Mouse (Mus musculus) forebrain, embryonic 11.5 days (tissue): Measurements from ENCODE around the gene Atp6v1c2. TPM values are rescaled to one million over a fixed set of nuclear protein-coding genes. Genes with fewer than 3 reads are reported as not detected.

ENCODE experiments used
- ATAC-seq: fragments of 200-750 bp; cut with Nextera tagmentation; replicated peaks from 2 replicates; pipeline ENCODE4 v1.8.0; 2017; ENCODE audit warnings: moderate TSS enrichment; ENCODE audit not compliant: low FRiP score
- DNase-seq: peaks from one replicate; pipeline ENCODE4 v3.0.0-alpha.2; 2017; ENCODE audit warnings: low spot score
- H3K27ac ChIP-seq: fragments of 300-500 bp; sonication (generic); 2 replicates; pipeline ENCODE4 v1.5.1; 2014; ENCODE audit warnings: low read depth, low read length
- H3K27me3 ChIP-seq: fragments of 300-500 bp; sonication (generic); 2 replicates; pipeline ENCODE4 v1.6.1; 2014; ENCODE audit warnings: mild to moderate bottlenecking, low read length, mixed read lengths; ENCODE audit not compliant: control insufficient read depth, insufficient read depth
- H3K36me3 ChIP-seq: fragments of 300-500 bp; sonication (generic); 2 replicates; pipeline ENCODE4 v1.6.1; 2014; ENCODE audit warnings: mild to moderate bottlenecking, low read length, moderate library complexity, mixed read lengths; ENCODE audit not compliant: control insufficient read depth, insufficient read depth
- H3K4me1 ChIP-seq: fragments of 300-500 bp; sonication (generic); replicated peaks from 2 replicates; pipeline ENCODE4 v1.6.1; 2014; ENCODE audit warnings: low read length, mixed read lengths; ENCODE audit not compliant: control insufficient read depth, insufficient read depth
- H3K4me2 ChIP-seq: fragments of 300-500 bp; sonication (generic); 2 replicates; pipeline ENCODE4 v1.6.1; 2014; ENCODE audit warnings: low read depth, mild to moderate bottlenecking, low read length, moderate library complexity, mixed read lengths; ENCODE audit not compliant: severe bottlenecking
- H3K4me3 ChIP-seq: fragments of 300-500 bp; sonication (generic); 2 replicates; pipeline ENCODE4 v1.5.1; 2014; ENCODE audit warnings: low read depth, low read length
- H3K9ac ChIP-seq: fragments of 300-500 bp; sonication (generic); 2 replicates; pipeline ENCODE4 v1.6.1; 2014; ENCODE audit warnings: low read length
- H3K9me3 ChIP-seq: fragments of 300-500 bp; sonication (generic); 2 replicates; pipeline ENCODE4 v1.6.1; 2016; ENCODE audit warnings: low read length, mixed read lengths; ENCODE audit not compliant: control insufficient read depth
- WGBS: fragments of 180-500 bp; shearing (Covaris S2); extraction: QIAGEN DNeasy Blood & Tissue Kit; methylation state at CpG from one replicate; pipeline ENCODE4 v1.1.7; 2014; 5-methylcytosine and 5-hydroxymethylcytosine counted together
- polyA plus RNA-seq: library from polyadenylated mRNA; unstranded; fragments of >200 nt; fragmentation: Nextera tagmentation; extraction: Ambion mirVana; gene quantifications from 2 replicates; pipeline ENCODE4 v1.2.1, GENCODE M21; 2014

Gene Atp6v1c2
- 0.39 and 0.96 TPM in 2 replicates for polyA plus RNA-seq

DNA sequence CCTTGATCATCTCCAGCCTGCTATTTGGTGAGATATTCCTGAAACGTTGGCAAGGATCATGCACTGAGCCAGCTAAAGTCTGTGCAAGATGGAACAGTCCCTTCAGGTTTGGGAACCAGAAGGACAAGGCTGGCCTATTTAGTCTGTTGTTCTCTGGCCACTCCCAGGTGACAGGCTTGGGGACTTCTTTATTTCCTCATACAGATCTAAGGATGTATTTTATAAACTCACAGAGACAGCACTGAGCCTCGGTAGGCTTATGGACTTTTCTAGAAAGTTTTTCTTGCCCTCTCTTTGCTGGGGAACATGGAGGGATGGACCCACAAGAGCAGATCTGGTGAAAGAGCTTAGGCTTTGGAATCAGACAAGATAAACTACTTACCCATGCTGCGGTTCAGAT lies at the start of gene Atp6v1c2:
Gene Atp6v1c2 (minus strand): TSS at position 101 of the 400 bp plus-strand sequence.
- no peak within 1 kb of the TSS for H3K4me3 ChIP-seq
- H3K9me3 ChIP-seq = no peaks in the 10 kb centered on the region
- peaks cover 9% of the 10 kb centered on the region; the same call in 1 of the 2 replicates for H3K27me3 ChIP-seq
- no peak within 1 kb of the TSS for H3K27ac ChIP-seq
- H3K4me1 ChIP-seq = no peaks in the 10 kb centered on the region; the same call in 1 of the 2 replicates
- H3K4me2 ChIP-seq = no peak within 1 kb of the TSS
- H3K9ac ChIP-seq = no peak within 1 kb of the TSS
- DNase-seq = no peak
- WGBS = 81% methylated on average over 3 of the region's 3 CpGs
- no peak for ATAC-seq
- H3K36me3 ChIP-seq = no peaks in the 10 kb centered on the region

DNA sequence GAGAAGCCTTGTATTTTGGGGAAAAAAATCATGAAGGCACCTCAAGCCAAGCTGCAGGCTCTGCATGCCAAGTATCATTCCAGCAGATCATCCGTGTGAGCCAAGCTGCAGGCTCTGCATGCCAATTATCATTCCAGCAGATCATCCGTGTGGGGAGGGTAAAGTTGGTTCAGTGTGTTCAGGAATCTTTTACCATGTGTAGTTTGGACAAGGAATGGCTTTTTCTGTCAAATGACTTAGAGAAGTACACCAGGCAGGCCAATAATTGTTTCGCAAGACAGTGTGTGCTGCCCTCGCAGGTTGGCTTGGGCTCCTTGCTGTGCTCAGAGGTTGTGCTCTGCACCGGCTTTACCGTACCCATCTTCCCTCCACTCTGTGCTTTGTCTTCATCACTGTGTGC lies 47.4 kb upstream of the Atp6v1c2 start:
- no peak overlapping the region for H3K27ac ChIP-seq
- ATAC-seq = no peak
- peaks cover 1% of the 10 kb centered on the region for H3K36me3 ChIP-seq

DNA sequence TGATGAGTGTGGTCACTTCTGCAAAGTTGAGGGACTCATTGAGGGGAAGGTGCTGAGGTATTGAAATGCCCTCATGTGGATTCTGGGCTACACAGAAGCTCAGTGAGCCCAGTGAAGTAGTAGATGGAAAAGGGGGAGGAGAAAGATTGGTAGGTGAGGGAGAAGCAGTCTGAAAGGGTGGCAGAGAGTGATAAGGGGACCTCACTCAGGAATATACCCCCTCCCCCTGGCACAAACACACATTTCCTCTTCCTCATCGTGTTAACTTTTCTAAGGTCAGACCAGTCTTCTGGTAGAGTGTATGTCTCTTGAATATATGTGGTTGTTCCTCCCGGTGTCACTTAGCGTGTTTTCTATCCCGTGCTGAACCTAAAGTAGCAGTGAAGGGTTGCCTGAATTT lies 46.1 kb upstream of the Atp6v1c2 start:
- no peak overlapping the region for H3K9ac ChIP-seq
- H3K4me2 ChIP-seq = no peak overlapping the region
- H3K9me3 ChIP-seq = no peaks in the 10 kb centered on the region
- DNase-seq = no peak
- H3K27ac ChIP-seq = no peak overlapping the region
- ATAC-seq = no peak
- peaks cover 6% of the 10 kb centered on the region for H3K36me3 ChIP-seq
- no peaks in the 10 kb centered on the region for H3K27me3 ChIP-seq
- no peak overlapping the region for H3K4me3 ChIP-seq
- H3K4me1 ChIP-seq = no peaks in the 10 kb centered on the region
- 93% methylated on average over 4 of the region's 4 CpGs for WGBS

More for the DNA sequence above, 47.4 kb upstream of the Atp6v1c2 start:
- Histone ChIP-seq H3K4me3 (no peak overlapping the region), H3K9ac (no peak overlapping the region), H3K27me3 (no peaks in the 10 kb centered on the region), H3K4me1 (no peaks in the 10 kb centered on the region), H3K4me2 (no peak overlapping the region), H3K9me3 (no peaks in the 10 kb centered on the region)
- no peak for DNase-seq
- 97% methylated on average over 6 of the region's 6 CpGs for WGBS

DNA sequence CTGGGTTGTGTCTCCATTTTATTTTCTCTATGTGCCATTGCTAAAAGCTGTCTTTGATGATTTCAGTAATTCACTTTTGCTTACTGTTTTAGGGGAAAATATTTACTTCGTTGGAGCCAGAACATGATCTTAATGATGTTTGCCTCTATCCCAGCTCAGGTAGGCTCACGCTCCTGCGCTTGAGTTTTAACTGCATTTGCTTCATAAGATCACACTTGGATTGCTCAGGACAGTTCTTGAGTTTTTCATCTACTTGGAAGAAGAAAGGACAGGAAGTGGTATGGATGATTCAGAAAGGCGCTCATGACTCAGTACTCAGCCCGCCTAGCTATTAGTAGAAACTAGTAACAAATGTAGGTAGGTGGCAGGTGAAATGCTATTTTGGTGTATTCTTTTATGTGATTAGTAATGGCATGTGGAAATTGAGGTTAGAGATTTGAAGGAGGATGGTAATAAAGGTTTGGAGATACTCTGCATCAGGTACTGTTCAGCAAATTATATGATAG lies 44.4 kb upstream of the Atp6v1c2 start:
- WGBS = 97% methylated on average over 5 of the region's 5 CpGs
- no peak for DNase-seq

DNA sequence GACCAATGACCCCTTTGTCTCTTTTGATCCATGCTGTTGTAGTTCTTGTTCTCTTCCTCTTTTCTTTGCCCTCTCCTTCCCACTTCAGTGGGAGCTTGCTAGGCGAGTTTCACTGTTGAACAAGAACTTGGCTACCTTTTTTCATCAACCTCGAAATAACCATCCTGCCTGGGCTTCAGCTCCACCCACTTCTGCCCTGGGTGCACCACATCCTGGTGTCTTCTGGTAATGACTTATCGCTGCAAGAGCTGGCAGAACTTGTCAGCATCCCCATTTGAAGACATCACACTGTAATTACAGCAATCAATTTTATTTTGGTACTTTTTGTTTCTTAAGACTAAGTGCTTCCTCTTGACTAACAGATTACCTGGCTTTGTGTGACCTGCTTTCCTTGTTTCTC lies 43.5 kb upstream of the Atp6v1c2 start:
- H3K27ac ChIP-seq = no peak overlapping the region
- WGBS = 82% methylated on average over 3 of the region's 3 CpGs
- no peak overlapping the region for H3K9ac ChIP-seq
- H3K36me3 ChIP-seq = peaks cover 8% of the 10 kb centered on the region
- H3K27me3 ChIP-seq = no peaks in the 10 kb centered on the region
- ATAC-seq (no peak), DNase-seq (no peak)
- no peak overlapping the region for H3K4me3 ChIP-seq
- no peaks in the 10 kb centered on the region for H3K4me1 ChIP-seq
- H3K9me3 ChIP-seq = no peaks in the 10 kb centered on the region
- no peak overlapping the region for H3K4me2 ChIP-seq

More for the DNA sequence above, 44.4 kb upstream of the Atp6v1c2 start:
- Histone ChIP-seq H3K27me3 (no peaks in the 10 kb centered on the region), H3K9ac (no peak overlapping the region), H3K4me3 (no peak overlapping the region), H3K4me2 (no peak overlapping the region), H3K4me1 (no peaks in the 10 kb centered on the region), H3K27ac (no peak overlapping the region), H3K36me3 (peaks cover 8% of the 10 kb centered on the region), H3K9me3 (no peaks in the 10 kb centered on the region)
- ATAC-seq = no peak

DNA sequence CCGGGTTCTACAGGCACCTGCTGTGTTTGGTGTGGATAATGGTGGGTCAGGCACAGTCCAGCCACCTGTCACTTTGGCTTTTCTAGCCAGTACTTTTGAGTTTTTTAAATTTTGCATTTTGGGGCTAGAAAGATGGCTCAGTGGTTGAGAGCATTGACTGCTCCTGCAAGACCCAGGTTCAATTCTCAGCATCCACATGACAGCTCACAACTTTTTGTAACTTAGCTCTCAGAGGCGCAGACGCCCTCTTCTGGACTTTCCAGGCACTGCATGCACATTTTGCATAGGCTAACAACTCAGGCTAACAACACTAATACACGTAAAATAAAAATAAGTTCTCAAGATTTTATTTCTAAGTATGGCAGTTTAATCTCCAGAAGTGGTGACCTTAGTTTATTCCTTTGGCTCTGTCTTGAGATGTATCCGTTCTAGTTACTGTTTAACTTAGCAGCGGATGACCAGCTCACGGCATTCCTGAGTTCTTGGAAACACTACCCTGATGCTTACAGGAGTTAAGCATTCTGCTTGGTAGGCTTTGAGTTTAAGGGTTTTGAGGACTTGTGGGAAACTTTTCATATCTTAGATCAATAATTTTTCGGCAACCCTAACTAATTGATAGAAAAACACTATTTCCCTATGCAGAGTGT lies 42.6 kb upstream of the Atp6v1c2 start:
- Histone ChIP-seq H3K36me3 (peaks cover 8% of the 10 kb centered on the region), H3K4me1 (no peaks in the 10 kb centered on the region), H3K27me3 (no peaks in the 10 kb centered on the region), H3K4me2 (no peak overlapping the region), H3K27ac (no peak overlapping the region), H3K9me3 (no peaks in the 10 kb centered on the region), H3K4me3 (no peak overlapping the region), H3K9ac (no peak overlapping the region)
- DNase-seq (no peak), ATAC-seq (no peak)
- 89% methylated on average over 8 of the region's 8 CpGs for WGBS

DNA sequence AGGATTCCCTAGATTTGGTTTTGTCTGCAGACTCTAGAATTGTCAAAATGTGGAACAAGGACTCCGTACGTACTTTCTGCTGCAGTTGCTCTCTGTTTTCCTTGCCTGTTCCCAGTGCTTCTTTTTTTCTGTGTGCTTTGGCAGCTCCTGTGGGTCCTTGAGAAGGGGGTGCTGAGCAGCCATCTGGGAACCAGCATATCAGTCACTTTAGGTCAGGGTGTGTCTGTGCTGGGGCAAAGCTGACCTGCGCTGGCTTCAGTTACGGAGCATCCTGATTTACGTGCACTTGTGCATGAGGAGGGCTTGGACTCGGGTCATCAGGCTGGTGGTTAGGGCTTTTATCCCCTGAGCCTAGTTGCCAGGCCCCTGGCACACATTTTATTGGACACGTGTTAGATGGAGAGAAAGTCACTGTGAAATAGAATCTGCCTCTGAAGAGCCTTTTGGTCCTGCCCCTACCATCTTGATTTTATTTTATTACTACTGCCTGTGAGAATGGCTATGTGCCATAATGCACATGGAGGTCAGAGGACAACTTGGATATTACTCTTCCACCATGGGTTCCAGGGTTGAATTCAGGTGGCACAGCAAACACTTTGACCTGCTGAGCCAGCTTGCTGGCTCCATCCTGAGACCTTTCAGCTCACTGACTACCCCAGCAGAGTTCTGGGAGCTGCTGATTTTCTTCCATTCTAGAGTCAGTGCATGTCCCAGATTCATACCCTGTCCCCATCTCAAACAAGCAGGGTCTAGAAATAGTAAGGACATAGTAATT lies 40.6 kb upstream of the Atp6v1c2 start:
- no peaks in the 10 kb centered on the region for H3K9me3 ChIP-seq
- no peak overlapping the region for H3K4me3 ChIP-seq
- H3K36me3 ChIP-seq = peaks cover 8% of the 10 kb centered on the region
- ATAC-seq (no peak), DNase-seq (no peak)
- H3K27ac ChIP-seq = no peak overlapping the region
- WGBS = 95% methylated on average over 7 of the region's 7 CpGs
- H3K4me1 ChIP-seq = no peaks in the 10 kb centered on the region
- no peaks in the 10 kb centered on the region for H3K27me3 ChIP-seq
- no peak overlapping the region for H3K4me2 ChIP-seq
- no peak overlapping the region for H3K9ac ChIP-seq

DNA sequence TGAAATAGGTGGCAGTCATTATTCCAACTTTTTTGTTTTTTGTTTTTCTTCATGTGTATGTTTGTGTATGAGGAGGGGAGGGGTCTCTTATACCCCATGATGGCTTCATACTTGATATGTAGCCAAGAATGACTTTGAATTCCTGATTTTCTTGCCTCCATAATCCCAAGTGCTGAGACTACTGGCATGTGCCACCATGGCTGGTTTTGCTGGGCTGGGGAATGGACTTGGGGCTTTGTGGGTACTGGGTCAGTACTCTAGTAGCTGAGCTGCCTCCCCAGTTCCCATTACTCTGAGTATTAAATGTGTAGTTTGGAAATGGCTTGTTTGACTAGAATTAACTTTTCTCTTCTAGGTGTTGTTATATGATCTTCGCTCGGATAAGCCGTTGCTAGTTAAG lies 40.0 kb upstream of the Atp6v1c2 start:
- no peak overlapping the region for H3K9ac ChIP-seq
- H3K9me3 ChIP-seq = no peaks in the 10 kb centered on the region
- no peaks in the 10 kb centered on the region for H3K4me1 ChIP-seq
- no peak for ATAC-seq
- DNase-seq = no peak
- H3K4me3 ChIP-seq = no peak overlapping the region
- no peaks in the 10 kb centered on the region for H3K27me3 ChIP-seq
- H3K27ac ChIP-seq = no peak overlapping the region
- 97% methylated on average over 3 of the region's 3 CpGs for WGBS
- H3K36me3 ChIP-seq = peaks cover 8% of the 10 kb centered on the region
- no peak overlapping the region for H3K4me2 ChIP-seq
